Mouse (Mus musculus) gastrocnemius, postnatal 25 days (tissue): ENCODE results near the gene Adamtsl5. TPM values are rescaled to one million over a fixed set of nuclear protein-coding genes. Genes with fewer than 3 reads are reported as not detected.

Source experiments
- DNase-seq: peaks from one replicate; pipeline ENCODE4 v3.0.0; 2022
- microRNA-seq, 2 experiments: library from miRNA; unstranded; fragments of <30 nt; microRNA quantifications; one replicate each; pipeline ENCODE4 v1.2.0; 2021; ENCODE audit warnings: borderline replicate concordance in 2 of 2
- total RNA-seq, 2 experiments: library from RNA; stranded (reverse); gene quantifications; 1 replicate in 1 of 2; 2 replicates in 1 of 2; pipeline ENCODE4 v1.2.3; 2021

The Adamtsl5 gene
- total RNA-seq, 2 experiments from 2014 or later = 38.8 to 70.8 TPM

GRCm38 (mm10) chr10:80294788-80295303 lies 53.4 kb downstream of the Adamtsl5 start:
- no peak for DNase-seq

DNA sequence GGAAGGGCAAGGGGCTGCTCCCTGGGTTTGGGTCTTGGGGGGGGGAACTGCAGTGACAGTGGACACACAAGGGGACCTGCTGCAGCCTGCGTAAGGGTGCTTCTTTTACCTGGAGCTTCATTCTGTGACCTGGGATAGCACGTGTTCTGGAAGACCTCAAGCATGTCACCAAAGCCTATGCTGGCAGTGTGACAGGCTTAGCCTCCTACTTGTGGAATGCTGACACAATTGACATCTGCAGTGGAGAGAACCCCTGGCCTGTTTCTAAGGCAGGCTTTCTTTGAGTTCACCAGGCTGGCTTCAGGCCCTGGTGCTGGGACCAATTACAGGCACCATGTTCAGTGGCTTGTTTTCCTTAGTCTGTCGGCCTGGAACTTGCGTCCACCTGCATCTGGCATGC lies 53.9 kb downstream of the Adamtsl5 start:
- no peak for DNase-seq

DNA sequence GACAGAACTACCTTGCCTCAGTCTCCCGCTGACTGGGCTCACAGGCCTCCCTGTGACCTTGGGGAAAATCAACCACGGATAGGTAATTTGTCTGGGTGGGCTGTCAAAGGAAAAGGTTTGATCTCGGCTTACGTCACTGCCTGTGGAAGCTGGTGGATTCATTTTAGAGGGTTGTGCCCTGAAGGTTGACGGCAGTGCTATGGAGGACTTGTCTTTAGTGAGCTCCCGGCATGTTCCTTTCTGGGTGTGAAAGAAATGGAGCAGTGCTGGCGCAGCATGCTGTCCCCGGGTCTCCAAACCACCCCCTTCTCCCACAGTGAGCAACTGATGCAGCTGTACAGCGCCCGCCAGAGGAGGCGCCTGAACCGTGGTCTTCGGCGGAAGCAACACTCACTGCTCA lies 54.9 kb downstream of the Adamtsl5 start:
- DNase-seq = no peak

DNA sequence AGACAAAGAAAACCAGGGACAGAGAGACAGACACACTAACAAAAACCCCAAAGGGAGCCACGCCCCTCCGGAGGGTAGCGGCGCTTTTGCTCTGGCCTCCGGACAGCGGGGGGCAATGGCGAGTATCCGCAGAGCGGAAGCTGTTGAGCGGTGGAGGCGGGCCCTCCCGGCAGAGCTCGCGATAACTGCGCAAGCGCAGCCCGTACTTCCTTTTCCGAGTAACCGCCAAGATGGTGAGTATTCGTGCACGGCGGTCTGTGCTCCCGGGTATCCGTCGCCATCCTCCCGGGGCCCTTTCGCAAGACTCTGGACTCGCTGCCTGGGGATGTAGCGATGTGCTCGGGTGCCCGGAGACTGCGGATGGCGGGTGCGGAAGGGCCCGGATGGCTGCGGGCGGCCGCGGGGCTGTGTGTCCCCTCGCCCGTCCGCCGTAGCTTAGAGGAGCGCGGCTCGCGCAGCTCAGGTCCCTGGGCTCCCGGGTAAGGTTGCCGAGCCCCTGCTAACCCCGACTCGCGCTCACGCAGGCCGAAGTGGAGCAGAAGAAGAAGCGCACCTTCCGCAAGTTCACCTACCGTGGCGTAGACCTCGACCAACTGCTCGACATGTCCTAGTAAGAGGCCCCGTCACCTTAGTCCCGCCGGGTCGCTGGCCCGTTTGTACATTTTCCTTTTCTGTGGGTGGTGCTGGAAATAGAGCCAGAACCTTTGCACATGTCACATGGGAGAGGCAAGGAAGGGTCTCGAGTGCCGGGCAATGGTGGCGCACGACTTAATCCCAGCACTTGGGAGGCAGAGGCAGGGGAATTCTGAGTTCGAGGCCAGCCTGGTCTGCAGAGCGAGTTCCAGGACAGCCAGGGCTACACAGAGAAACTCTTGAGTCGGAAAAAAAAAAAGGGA lies 55.7 kb downstream of the Adamtsl5 start, which contains the start of gene Rps15:
Gene Rps15 (plus strand): TSS at position 203 of the 896 bp plus-strand sequence.
- peak; percentile 92 for DNase-seq

Small RNA genes within 50 kb of the gene (microRNA-seq; reads per million reads assigned to microRNA genes)
- 0 reads per million in 2 experiments for gene Gm22721

Other genes starting within 250 kb of the Adamtsl5 start
- 1 to 10 TPM; 5.6 to 6.7 TPM for gene Sbno2, start 242.8 kb downstream of the Adamtsl5 start, total RNA-seq
- 100 to 1,000 TPM in 1 of 2 experiments, 10 to 100 TPM in 1; 99.8 to 120 TPM for gene Stk11, start 232.6 kb downstream of the Adamtsl5 start, total RNA-seq
- 100 to 1,000 TPM; 634 to 665 TPM for gene Atp5d, start 209.8 kb downstream of the Adamtsl5 start, total RNA-seq
- 1 to 10 TPM; 1.2 to 1.6 TPM for gene Cbarp, start 207.6 kb downstream of the Adamtsl5 start, total RNA-seq
- gene Midn, start 200.1 kb downstream of the Adamtsl5 start, total RNA-seq = 10 to 100 TPM; 33.7 to 34.8 TPM
- gene Cirbp, start 182.4 kb downstream of the Adamtsl5 start, total RNA-seq = 10 to 100 TPM; 17.3 to 21.4 TPM
- 1 to 10 TPM; 5.1 to 5.9 TPM for gene 1600002K03Rik, start 175.5 kb downstream of the Adamtsl5 start, total RNA-seq
- gene Efna2, start 168.9 kb downstream of the Adamtsl5 start, total RNA-seq = under 1 TPM; 0.26 to 0.54 TPM
- gene Mum1, start 122.0 kb downstream of the Adamtsl5 start, total RNA-seq = 10 to 100 TPM; 14.5 to 14.8 TPM
- gene Ndufs7, start 99.3 kb downstream of the Adamtsl5 start, total RNA-seq = 100 to 1,000 TPM; 508 to 524 TPM
- gene Gamt, start 87.4 kb downstream of the Adamtsl5 start, total RNA-seq = 10 to 100 TPM; 50.9 to 53.1 TPM
- 10 to 100 TPM; 40.1 to 43.6 TPM for gene Dazap1, start 86.9 kb downstream of the Adamtsl5 start, total RNA-seq
- 100 to 1,000 TPM; 575 to 593 TPM for gene Rps15, start 56.0 kb downstream of the Adamtsl5 start, total RNA-seq
- gene Apc2, start 52.4 kb downstream of the Adamtsl5 start, total RNA-seq = under 1 TPM; 0.59 to 0.82 TPM
- gene 2310011J03Rik, start 27.9 kb downstream of the Adamtsl5 start, total RNA-seq = 1 to 10 TPM; 6.5 to 7.0 TPM
- gene Pcsk4, start 18.9 kb downstream of the Adamtsl5 start, total RNA-seq = 1 to 10 TPM in 1 of 2 experiments, under 1 TPM in 1; 0.84 to 1.1 TPM
- 1 to 10 TPM; 1.1 to 2.8 TPM for gene Reep6, start 18.5 kb downstream of the Adamtsl5 start, total RNA-seq
- gene Plk5, start 8.0 kb upstream of the Adamtsl5 start, total RNA-seq = under 1 TPM; 0.13 TPM
- 1 to 10 TPM; 3.9 to 4.3 TPM for gene Mex3d, start 39.2 kb upstream of the Adamtsl5 start, total RNA-seq
- 10 to 100 TPM; 78.7 to 93.6 TPM for gene Mbd3, start 51.1 kb upstream of the Adamtsl5 start, total RNA-seq
- 100 to 1,000 TPM; 913 to 952 TPM for gene Uqcr11, start 58.4 kb upstream of the Adamtsl5 start, total RNA-seq
- gene Tcf3, start 85.2 kb upstream of the Adamtsl5 start, total RNA-seq = 10 to 100 TPM; 11.1 to 13.8 TPM
- gene Onecut3, start 146.4 kb upstream of the Adamtsl5 start, total RNA-seq = not detected
- not detected for gene Atp8b3, start 190.7 kb upstream of the Adamtsl5 start, total RNA-seq
- gene Rexo1, start 213.1 kb upstream of the Adamtsl5 start, total RNA-seq = 1 to 10 TPM; 8.4 to 9.3 TPM
- 1 to 10 TPM; 1.2 to 2.0 TPM for gene Klf16, start 228.9 kb upstream of the Adamtsl5 start, total RNA-seq
- gene Abhd17a, start 241.9 kb upstream of the Adamtsl5 start, total RNA-seq = 10 to 100 TPM; 53.8 to 58.8 TPM